Mouse (Mus musculus): ENCODE results near the gene Clcn2.

The Clcn2 gene

DNA sequence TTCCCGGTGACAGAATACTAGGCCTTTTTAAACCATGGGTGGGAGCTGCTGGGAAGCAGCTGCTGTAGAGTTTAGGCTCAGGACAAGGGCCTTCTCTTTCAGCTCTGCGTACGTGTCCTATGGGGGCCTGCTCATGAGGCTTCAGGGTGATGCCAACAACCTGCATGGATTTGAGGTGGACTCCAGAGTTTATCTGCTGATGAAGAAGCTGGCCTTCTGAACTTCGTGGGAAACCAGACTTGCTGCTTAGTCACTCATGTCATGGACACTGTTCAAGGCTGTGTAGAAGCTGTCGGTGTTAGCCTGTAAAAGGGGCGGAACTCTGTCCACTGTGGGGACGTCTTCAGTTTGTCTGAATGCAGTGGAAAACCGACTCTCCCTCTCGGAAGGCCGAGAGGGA, 4.3 kb upstream of the Clcn2 start:
- no peak for DNase-seq

- no peak for DNase-seq
Observed at GRCm38 (mm10) chr16:20717978-20718670, 578 bp upstream of the Clcn2 start.

DNA sequence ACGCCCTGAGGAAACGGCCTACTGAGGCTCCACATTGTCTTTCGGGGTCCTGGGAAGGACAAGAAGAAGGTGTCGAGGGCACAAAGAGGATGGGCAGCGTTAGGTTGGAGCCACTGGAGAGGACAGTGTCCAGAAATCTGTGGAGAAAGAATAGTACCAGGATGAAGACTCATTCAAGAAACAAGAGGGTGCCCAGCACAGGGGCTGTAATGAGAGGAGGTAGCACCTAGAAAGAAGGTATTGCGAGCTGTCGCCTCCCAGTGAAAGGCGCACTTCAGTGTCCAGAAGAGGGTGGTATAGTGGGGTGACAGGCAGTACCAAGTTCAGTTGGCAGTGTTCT, 735 bp downstream of the Clcn2 start:
- DNase-seq, result no peak

GRCm38 (mm10) chr16:20715976-20716840, 1.3 kb downstream of the Clcn2 start:
- DNase-seq, result peak; percentile 84

GRCm38 (mm10) chr16:20715566-20715965, 2.0 kb downstream of the Clcn2 start:
- no peak for DNase-seq

- DNase-seq, result no peak
Observed at GRCm38 (mm10) chr16:20715161-20715560, 2.4 kb downstream of the Clcn2 start.

- DNase-seq, result no peak
Observed at GRCm38 (mm10) chr16:20714307-20715080, 3.1 kb downstream of the Clcn2 start.

- no peak for DNase-seq
Observed at GRCm38 (mm10) chr16:20712889-20713288, 4.7 kb downstream of the Clcn2 start.

- no peak for DNase-seq
Observed at GRCm38 (mm10) chr16:20712190-20712589, 5.4 kb downstream of the Clcn2 start.

GRCm38 (mm10) chr16:20710810-20711209, 6.7 kb downstream of the Clcn2 start:
- DNase-seq, result no peak

DNA sequence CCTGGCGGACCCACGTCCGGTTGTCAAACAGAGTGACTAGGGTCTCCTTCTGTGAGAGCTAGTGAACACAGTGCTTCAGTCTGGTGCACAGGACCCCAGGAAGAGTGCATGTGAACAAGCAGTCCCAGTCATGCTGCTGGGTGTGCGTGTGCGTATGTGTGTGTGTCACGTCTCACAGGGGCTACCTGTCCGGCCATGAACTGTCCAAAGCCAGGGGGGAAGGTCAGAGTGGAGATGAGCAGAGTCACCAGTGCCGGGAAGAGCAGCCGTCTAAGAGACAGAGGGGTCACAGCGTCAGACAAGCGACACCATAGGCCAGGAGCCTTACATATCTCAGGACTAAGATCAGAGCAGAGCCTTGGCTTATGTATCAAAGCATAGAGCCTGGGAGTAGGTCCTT, 7.2 kb downstream of the Clcn2 start:
- no peak for DNase-seq

GRCm38 (mm10) chr16:20708939-20709734, 8.4 kb downstream of the Clcn2 start:
- DNase-seq, result no peak

DNA sequence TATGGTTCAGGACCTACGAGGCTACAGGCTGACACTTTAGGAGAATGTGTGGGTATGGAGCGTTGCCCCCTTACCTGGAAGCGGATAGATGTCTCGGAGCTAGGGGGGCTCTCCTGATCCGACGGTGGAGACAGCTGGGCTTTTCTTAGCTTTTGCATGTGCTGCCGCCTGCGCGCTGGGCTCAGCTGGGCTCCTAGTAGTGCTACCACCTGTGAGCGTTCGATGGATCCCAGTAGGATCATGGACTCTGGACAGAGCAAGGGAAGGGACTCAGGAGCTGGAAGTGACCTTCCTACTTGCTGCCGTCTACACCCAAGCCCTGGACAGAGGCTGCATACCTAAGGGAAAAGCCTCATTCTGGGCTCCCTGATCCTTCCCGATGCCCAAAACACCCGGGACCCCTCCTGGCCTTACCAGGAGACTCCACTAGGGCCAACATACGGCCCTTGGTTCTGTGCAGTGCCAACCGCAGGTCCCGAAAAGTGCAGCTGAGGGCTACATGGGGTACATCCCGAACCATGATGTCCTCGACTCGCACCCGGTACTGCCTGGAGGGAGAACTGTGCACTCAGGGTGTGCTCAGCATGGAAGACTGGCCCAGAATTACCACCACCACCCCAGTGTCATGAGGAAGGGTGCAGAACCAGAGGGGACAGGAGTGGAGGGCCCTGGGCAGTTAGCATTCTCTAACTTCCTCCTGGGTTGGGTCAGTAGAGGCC, 9.2 kb downstream of the Clcn2 start:
- no peak for DNase-seq

DNA sequence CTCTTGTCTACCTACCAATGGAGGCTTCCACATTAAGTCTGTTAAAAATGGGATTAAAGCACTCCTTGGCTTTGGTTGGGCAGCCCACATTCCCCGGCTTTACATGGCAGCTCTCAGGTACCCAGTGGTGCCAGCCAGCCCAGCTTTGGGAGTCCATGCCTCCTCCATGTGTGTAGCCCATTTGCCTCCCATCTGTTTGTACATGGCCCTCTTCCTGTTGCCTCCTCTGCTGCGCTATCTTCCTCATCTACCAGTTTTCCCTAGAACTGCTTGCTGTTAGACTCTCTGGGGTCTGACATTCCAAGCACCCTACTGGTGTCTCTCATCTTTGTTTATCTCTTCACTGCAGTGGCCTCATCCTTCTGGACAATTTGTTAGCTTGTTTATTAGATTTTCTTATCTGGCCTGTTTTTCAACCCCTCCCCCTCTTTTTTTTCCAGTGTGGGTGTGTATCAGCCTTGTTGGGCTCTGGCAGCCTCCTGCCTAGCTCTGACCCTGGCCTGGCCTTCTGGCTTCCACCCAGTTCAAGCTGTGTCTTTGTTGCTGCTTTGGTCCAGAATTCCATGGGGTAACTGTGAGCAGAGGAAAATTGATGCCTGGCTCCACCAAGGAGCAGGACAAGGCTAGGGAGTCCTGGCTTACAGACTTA, 11.0 kb downstream of the Clcn2 start:
- no peak for DNase-seq

DNA sequence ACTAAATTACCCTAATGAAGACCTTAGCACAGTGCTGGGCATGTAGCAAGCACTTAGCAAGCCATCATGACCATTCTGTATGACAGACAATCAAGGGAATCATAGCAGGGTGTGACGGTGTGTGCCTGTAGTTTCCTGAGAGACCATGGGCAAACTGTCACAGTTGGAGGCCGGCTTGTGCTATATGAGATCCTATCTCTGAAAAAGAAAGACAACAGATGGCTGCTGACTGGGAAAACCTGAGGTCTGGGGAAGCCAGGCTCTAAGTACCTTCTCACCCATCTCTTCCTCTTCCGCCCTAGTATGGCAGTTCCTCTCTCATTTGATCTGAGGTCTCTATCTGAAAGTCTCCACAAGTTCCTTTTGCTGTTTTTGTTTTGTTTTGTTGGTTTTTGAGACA, 11.8 kb downstream of the Clcn2 start:
- DNase-seq, result no peak

DNA sequence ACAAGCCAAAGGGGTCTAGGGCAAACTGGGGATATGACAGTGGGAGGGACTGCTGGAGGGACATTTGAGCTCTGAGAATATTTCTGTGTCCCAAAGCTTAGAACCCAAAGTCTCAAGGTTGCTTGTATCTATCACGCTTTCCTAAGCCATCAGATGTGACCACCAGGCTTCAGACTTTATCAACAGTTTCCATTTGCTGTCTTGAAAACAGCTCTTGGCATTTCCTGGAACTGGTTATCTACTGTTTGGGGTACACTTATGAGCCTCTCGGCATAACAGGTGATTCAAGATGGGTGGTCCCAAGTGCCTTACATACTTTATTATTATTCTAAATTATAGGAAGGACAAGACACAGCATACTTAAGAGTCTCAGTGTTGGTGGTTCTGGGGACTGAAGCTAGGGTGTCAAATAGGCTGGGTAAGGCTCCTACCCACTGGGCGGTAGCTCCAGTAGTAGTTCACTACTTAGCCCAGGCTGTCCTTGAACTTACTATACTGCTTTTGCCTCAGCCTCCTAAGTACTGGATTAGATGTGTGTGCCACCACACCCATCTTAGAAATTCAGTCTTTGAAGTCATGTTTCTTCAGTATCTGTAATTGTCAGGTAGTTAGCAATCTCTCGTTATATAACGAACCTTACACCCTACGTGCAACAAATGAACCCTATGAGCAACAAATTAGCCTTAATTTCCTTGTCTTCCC, 13.7 kb downstream of the Clcn2 start:
- DNase-seq, result no peak

DNA sequence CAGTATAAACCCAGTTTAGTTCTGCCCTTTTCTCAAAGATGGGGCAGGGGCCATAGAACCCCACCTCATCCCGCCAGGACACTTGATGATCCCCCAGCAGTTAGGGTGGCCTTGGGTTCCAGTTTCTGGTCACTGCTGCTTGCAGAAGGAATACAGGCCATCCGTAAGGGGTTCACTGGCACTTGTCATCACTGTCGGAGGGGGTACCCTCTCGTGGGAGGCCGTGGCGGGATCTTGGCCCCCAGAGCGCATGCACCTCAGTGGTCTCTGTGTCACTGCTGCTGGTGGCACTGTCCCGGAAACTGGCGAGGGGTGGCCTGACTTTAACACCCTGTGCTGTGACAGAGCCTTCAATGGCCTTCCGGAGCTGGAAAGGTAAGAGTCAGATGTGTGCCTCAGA, 14.5 kb downstream of the Clcn2 start:
- no peak for DNase-seq

- DNase-seq, result peak; percentile 80
Observed at GRCm38 (mm10) chr16:20702522-20702893, 15.0 kb downstream of the Clcn2 start.

- no peak for DNase-seq
Observed at GRCm38 (mm10) chr16:20701729-20702521, 15.6 kb downstream of the Clcn2 start.

GRCm38 (mm10) chr16:20701316-20701715, 16.2 kb downstream of the Clcn2 start:
- DNase-seq, result no peak
